Mouse (Mus musculus) MEL (cell line): ENCODE results near the gene Mri1. TPM values are rescaled to one million over a fixed set of nuclear protein-coding genes. Genes with fewer than 3 reads are reported as not detected.
A peak's percentile ranks its signal among the peaks of the same experiment; 100 is the strongest.

ENCODE experiments used
- DNase-seq: peaks from one replicate; pipeline ENCODE4 v3.0.0; 2011; ENCODE audit warnings: low read depth, low spot score
- H3K27ac ChIP-seq: 2 replicates; pipeline ENCODE4 v1.5.1; 2012; ENCODE audit warnings: low read depth, mild to moderate bottlenecking, control low read depth, low read length, moderate library complexity; ENCODE audit not compliant: control insufficient read depth
- H3K27me3 ChIP-seq, 2 experiments: fragments of 150-350 bp in 1 of 2; sonication (generic) in 1 of 2; 2 replicates each; pipeline ENCODE4 v1.6.1; 2012; ENCODE audit warnings: low read length in 2 of 2, mild to moderate bottlenecking in 2 of 2, improper control_type of control experiment in 1 of 2, moderate library complexity in 1 of 2; ENCODE audit not compliant: insufficient read depth in 2 of 2, control insufficient read depth in 1 of 2
- H3K36me3 ChIP-seq, 2 experiments: 2 replicates each; pipeline ENCODE4 v1.6.1; 2012 to 2014; ENCODE audit warnings: low read length in 2 of 2, improper control_type of control experiment in 1 of 2, inconsistent platforms in 1 of 2, mild to moderate bottlenecking in 1 of 2; ENCODE audit not compliant: insufficient read depth in 2 of 2, control insufficient read depth in 1 of 2
- H3K4me1 ChIP-seq, 2 experiments: fragments of 150-350 bp in 1 of 2; sonication (generic) in 1 of 2; 2 replicates each; pipeline ENCODE4 v1.6.1; 2012; ENCODE audit warnings: low read length in 2 of 2, improper control_type of control experiment in 1 of 2, mild to moderate bottlenecking in 1 of 2; ENCODE audit not compliant: insufficient read depth in 2 of 2, control insufficient read depth in 1 of 2
- H3K4me3 ChIP-seq, 2 experiments: fragments of 150-350 bp in 1 of 2; sonication (generic) in 1 of 2; 2 replicates each; pipeline ENCODE4 v1.5.1; 2012; ENCODE audit warnings: low read depth in 2 of 2, low read length in 2 of 2, mild to moderate bottlenecking in 2 of 2, moderate library complexity in 2 of 2, control low read depth in 1 of 2, improper control_type of control experiment in 1 of 2; ENCODE audit not compliant: control insufficient read depth in 1 of 2, insufficient read depth in 1 of 2
- H3K79me2 ChIP-seq: 2 replicates; pipeline ENCODE4 v1.6.1; 2012; ENCODE audit warnings: mild to moderate bottlenecking, low read length, moderate library complexity; ENCODE audit not compliant: control insufficient read depth, poor library complexity, insufficient read depth
- H3K9ac ChIP-seq: 2 replicates; pipeline ENCODE4 v1.6.1; 2012; ENCODE audit warnings: low read depth, mild to moderate bottlenecking, control low read depth, low read length, moderate library complexity; ENCODE audit not compliant: control insufficient read depth, poor library complexity, severe bottlenecking
- H3K9me3 ChIP-seq: fragments of 150-350 bp; sonication (generic); replicated peaks from 2 replicates; pipeline ENCODE4 v1.6.1; 2012; ENCODE audit warnings: mild to moderate bottlenecking, low read length, improper control_type of control experiment, moderate library complexity; ENCODE audit not compliant: insufficient read depth
- BHLHE40 ChIP-seq: IDR thresholded peaks from 2 replicates; pipeline ENCODE4 v1.6.1; 2012; ENCODE audit warnings: low read depth, mild to moderate bottlenecking, inconsistent platforms, low read length, improper control_type of control experiment, borderline replicate concordance
- CHD1 ChIP-seq: IDR thresholded peaks from 2 replicates; pipeline ENCODE4 v1.6.1; 2012; ENCODE audit warnings: low read depth, mild to moderate bottlenecking, inconsistent platforms, low read length, improper control_type of control experiment
- CHD2 ChIP-seq: IDR thresholded peaks from 2 replicates; pipeline ENCODE4 v1.6.1; 2011; ENCODE audit warnings: low read length, improper control_type of control experiment
- CTCF ChIP-seq, 3 experiments: IDR thresholded peaks in 2 of 3; conservative IDR thresholded peaks in 1 of 3; 2 replicates each; pipeline ENCODE4 v1.5.1; 2011 to 2012; ENCODE audit warnings: low read length in 3 of 3, low read depth in 2 of 3, mild to moderate bottlenecking in 2 of 3, improper control_type of control experiment in 1 of 3, inconsistent platforms in 1 of 3, mixed read lengths in 1 of 3, moderate library complexity in 1 of 3; ENCODE audit not compliant: control insufficient read depth in 1 of 3, insufficient read depth in 1 of 3, poor library complexity in 1 of 3, severe bottlenecking in 1 of 3
- ELF1 ChIP-seq: IDR thresholded peaks from 2 replicates; pipeline ENCODE4 v1.6.1; 2014; ENCODE audit warnings: low read depth, mild to moderate bottlenecking, inconsistent platforms, low read length, improper control_type of control experiment, moderate library complexity
- EP300 ChIP-seq, 2 experiments: IDR thresholded peaks; 2 replicates each; pipeline ENCODE4 v1.6.1; 2011; ENCODE audit warnings: improper control_type of control experiment in 2 of 2, low read length in 2 of 2, low read depth in 1 of 2, mild to moderate bottlenecking in 1 of 2
- ETS1 ChIP-seq: IDR thresholded peaks from 2 replicates; pipeline ENCODE4 v1.6.1; 2012; ENCODE audit warnings: low read depth, mild to moderate bottlenecking, inconsistent platforms, low read length, improper control_type of control experiment, moderate library complexity
- GABPA ChIP-seq: IDR thresholded peaks from 2 replicates; pipeline ENCODE4 v1.6.1; 2012; ENCODE audit warnings: low read depth, mild to moderate bottlenecking, inconsistent platforms, low read length, improper control_type of control experiment, moderate library complexity
- GATA1 ChIP-seq: IDR thresholded peaks from 2 replicates; pipeline ENCODE4 v1.6.1; 2011; ENCODE audit warnings: low read depth, low read length, improper control_type of control experiment
- HCFC1 ChIP-seq: IDR thresholded peaks from 2 replicates; pipeline ENCODE4 v1.6.1; 2012; ENCODE audit warnings: low read depth, mild to moderate bottlenecking, inconsistent platforms, low read length, improper control_type of control experiment, moderate library complexity
- JUND ChIP-seq: IDR thresholded peaks from 2 replicates; pipeline ENCODE4 v1.6.1; 2011; ENCODE audit warnings: low read depth, mild to moderate bottlenecking, improper control_type of control experiment, low read length
- KAT2A ChIP-seq: conservative IDR thresholded peaks from 2 replicates; pipeline ENCODE4 v1.6.1; 2012; ENCODE audit warnings: low read depth, low read length, improper control_type of control experiment, inconsistent platforms
- MAFK ChIP-seq: IDR thresholded peaks from 2 replicates; pipeline ENCODE4 v1.6.1; 2011; ENCODE audit warnings: low read depth, mild to moderate bottlenecking, low read length, improper control_type of control experiment, borderline replicate concordance
- MAX ChIP-seq: IDR thresholded peaks from 2 replicates; pipeline ENCODE4 v1.6.1; 2011; ENCODE audit warnings: low read length, improper control_type of control experiment
- MAZ ChIP-seq: IDR thresholded peaks from 2 replicates; pipeline ENCODE4 v1.6.1; 2012; ENCODE audit warnings: low read depth, mild to moderate bottlenecking, inconsistent platforms, low read length, improper control_type of control experiment
- MEF2A ChIP-seq: IDR thresholded peaks from 2 replicates; pipeline ENCODE4 v1.6.1; 2014; ENCODE audit warnings: low read depth, mild to moderate bottlenecking, inconsistent platforms, low read length, improper control_type of control experiment; ENCODE audit not compliant: poor library complexity, insufficient replicate concordance, severe bottlenecking; ENCODE audit errors: extremely low read depth
- MXI1 ChIP-seq: IDR thresholded peaks from 2 replicates; pipeline ENCODE4 v1.6.1; 2011; ENCODE audit warnings: mild to moderate bottlenecking, low read depth, low read length, improper control_type of control experiment
- MYB ChIP-seq: IDR thresholded peaks from 2 replicates; pipeline ENCODE4 v1.6.1; 2011; ENCODE audit warnings: mild to moderate bottlenecking, low read depth, low read length, improper control_type of control experiment
- MYC ChIP-seq: IDR thresholded peaks from 2 replicates; pipeline ENCODE4 v1.6.1; 2011; ENCODE audit warnings: low read depth, mild to moderate bottlenecking, low read length, improper control_type of control experiment, moderate library complexity
- NRF1 ChIP-seq: IDR thresholded peaks from 2 replicates; pipeline ENCODE4 v1.6.1; 2014; ENCODE audit warnings: low read depth, mild to moderate bottlenecking, inconsistent platforms, low read length, improper control_type of control experiment, moderate library complexity; ENCODE audit not compliant: poor library complexity, insufficient read depth, severe bottlenecking
- POLR2A ChIP-seq, 2 experiments: IDR thresholded peaks; 2 replicates each; pipeline ENCODE4 v1.6.1; 2011 to 2012; ENCODE audit warnings: low read length in 2 of 2, mild to moderate bottlenecking in 2 of 2, control low read depth in 1 of 2, improper control_type of control experiment in 1 of 2, low read depth in 1 of 2, moderate library complexity in 1 of 2; ENCODE audit not compliant: control insufficient read depth in 1 of 2, insufficient read depth in 1 of 2, poor library complexity in 1 of 2
- POLR2AphosphoS2 ChIP-seq: IDR thresholded peaks from 2 replicates; pipeline ENCODE4 v1.6.1; 2011; ENCODE audit warnings: low read length, improper control_type of control experiment
- POLR2AphosphoS5 ChIP-seq: IDR thresholded peaks from 2 replicates; pipeline ENCODE4 v1.6.1; 2012; ENCODE audit warnings: low read depth, borderline replicate concordance, mild to moderate bottlenecking, inconsistent platforms, low read length, moderate library complexity, mixed read lengths
- RAD21 ChIP-seq: IDR thresholded peaks from 2 replicates; pipeline ENCODE4 v1.6.1; 2011; ENCODE audit warnings: mild to moderate bottlenecking, low read depth, low read length, improper control_type of control experiment
- RCOR1 ChIP-seq: IDR thresholded peaks from 2 replicates; pipeline ENCODE4 v1.6.1; 2012; ENCODE audit warnings: low read depth, mild to moderate bottlenecking, inconsistent platforms, low read length, improper control_type of control experiment
- SIN3A ChIP-seq: IDR thresholded peaks from 2 replicates; pipeline ENCODE4 v1.6.1; 2012; ENCODE audit warnings: low read length, improper control_type of control experiment, inconsistent platforms
- SMC3 ChIP-seq: IDR thresholded peaks from 2 replicates; pipeline ENCODE4 v1.6.1; 2011; ENCODE audit warnings: low read depth, low read length, improper control_type of control experiment
- TAL1 ChIP-seq: IDR thresholded peaks from 2 replicates; pipeline ENCODE4 v1.6.1; 2012; ENCODE audit warnings: mild to moderate bottlenecking, inconsistent platforms, low read length, moderate library complexity, mixed read lengths
- TBP ChIP-seq: IDR thresholded peaks from 2 replicates; pipeline ENCODE4 v1.8.0; 2011; ENCODE audit warnings: low read depth, low read length, improper control_type of control experiment
- TCF12 ChIP-seq: IDR thresholded peaks from 2 replicates; pipeline ENCODE4 v1.6.1; 2014; ENCODE audit warnings: low read depth, mild to moderate bottlenecking, inconsistent platforms, low read length, improper control_type of control experiment, moderate library complexity
- UBTF ChIP-seq: IDR thresholded peaks from 2 replicates; pipeline ENCODE4 v1.6.1; 2012; ENCODE audit warnings: low read depth, mild to moderate bottlenecking, inconsistent platforms, low read length, improper control_type of control experiment, moderate library complexity, borderline replicate concordance; ENCODE audit not compliant: insufficient read depth
- USF1 ChIP-seq: IDR thresholded peaks from 2 replicates; pipeline ENCODE4 v1.6.1; 2014; ENCODE audit warnings: low read depth, mild to moderate bottlenecking, inconsistent platforms, low read length, improper control_type of control experiment, moderate library complexity
- USF2 ChIP-seq, 2 experiments: IDR thresholded peaks; 2 replicates each; pipeline ENCODE4 v1.6.1; 2011 to 2012; ENCODE audit warnings: improper control_type of control experiment in 2 of 2, low read length in 2 of 2, borderline replicate concordance in 1 of 2, inconsistent platforms in 1 of 2, low read depth in 1 of 2, mild to moderate bottlenecking in 1 of 2; ENCODE audit not compliant: insufficient read depth in 1 of 2
- ZC3H11A ChIP-seq: IDR thresholded peaks from 2 replicates; pipeline ENCODE4 v1.6.1; 2012; ENCODE audit warnings: low read depth, mild to moderate bottlenecking, inconsistent platforms, low read length, improper control_type of control experiment
- ZKSCAN1 ChIP-seq: IDR thresholded peaks from 2 replicates; pipeline ENCODE4 v1.6.1; 2012; ENCODE audit warnings: low read depth, mild to moderate bottlenecking, inconsistent platforms, low read length, improper control_type of control experiment, moderate library complexity
- ZMIZ1 ChIP-seq: IDR thresholded peaks from 2 replicates; pipeline ENCODE4 v1.6.1; 2012; ENCODE audit warnings: low read depth, mild to moderate bottlenecking, inconsistent platforms, low read length, improper control_type of control experiment, moderate library complexity
- ZNF384 ChIP-seq: IDR thresholded peaks from 2 replicates; pipeline ENCODE4 v1.6.1; 2012; ENCODE audit warnings: low read depth, mild to moderate bottlenecking, inconsistent platforms, low read length, improper control_type of control experiment
- polyA plus RNA-seq, 2 experiments: library from polyadenylated mRNA; stranded (reverse) in 1 of 2; unstranded in 1 of 2; fragments of >175 nt in 1 of 2; fragments of >200 nt in 1 of 2; gene quantifications; 2 replicates each; pipeline versions ENCODE4 v1.2.1 to v1.2.4; 2012; ENCODE audit warnings: low replicate concordance in 2 of 2, low read depth in 1 of 2; ENCODE audit not compliant: insufficient read length in 2 of 2, insufficient read depth in 1 of 2, missing spikeins in 1 of 2
- total RNA-seq: library from RNA; depleted of rRNA; stranded (reverse); fragments of 300-350 nt; gene quantifications from 2 replicates; pipeline ENCODE4 v1.2.3, GENCODE M21; 2012

Mri1 gene
- total and polyA plus RNA-seq, 3 experiments = 27.8 to 43.2 TPM; not detected in 1

DNA sequence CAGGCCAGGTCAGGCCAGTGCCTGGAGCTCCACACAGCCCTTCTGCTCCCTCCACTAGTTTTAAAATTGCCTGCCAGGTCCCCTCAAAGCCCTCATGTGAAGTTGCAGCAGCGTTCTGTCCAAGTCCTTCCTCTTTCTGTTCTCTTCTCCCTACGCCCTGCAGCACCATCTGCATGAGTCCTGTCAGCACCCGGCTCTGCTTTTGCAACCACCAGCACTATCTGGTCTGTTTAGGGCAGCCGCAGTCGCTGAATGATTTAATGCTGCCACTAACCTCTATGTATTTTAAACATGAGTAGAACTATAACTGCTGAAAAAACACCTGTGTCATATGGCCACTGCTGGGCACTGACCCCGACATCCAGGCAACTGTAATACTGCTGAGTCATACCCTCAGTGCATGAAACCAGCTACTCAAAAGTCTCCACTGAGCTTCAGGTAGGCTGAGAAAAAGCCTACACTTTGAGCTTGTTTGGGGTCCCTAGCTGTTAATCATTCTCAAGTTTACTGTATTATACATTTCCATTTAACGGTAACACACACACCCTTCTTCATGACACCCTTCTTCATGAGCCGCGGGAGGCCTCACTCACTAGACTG lies 34.5 kb downstream of the Mri1 start:
- peak overlapping the region; percentile 70 for H3K9ac ChIP-seq
- peaks cover 0 to 9% of the 10 kb centered on the region in 2 experiments; a peak in 2 of 4 replicates for H3K36me3 ChIP-seq
- peak overlapping the region; percentile 87 for H3K27ac ChIP-seq
- TF ChIP-seq JUND (no peak), MAFK (peak; percentile 68), HCFC1 (no peak), NRF1 (no peak), UBTF (no peak), USF2 (IDR thresholded peaks at IDR 0.05; ENCODE audit: borderline replicate concordance in 1 of 2, insufficient read depth in 1 of 2, low read depth in 1 of 2, low read length in 2 of 2) (no peak), GABPA (peak; percentile 73), TBP (peak; percentile 74), CTCF (IDR thresholded peaks at IDR 0.05 in 2 of 3, conservative IDR thresholded peaks at IDR 0.05 in 1 of 3; ENCODE audit: control insufficient read depth in 1 of 3, insufficient read depth in 1 of 3, low read depth in 2 of 3, low read length in 3 of 3, poor library complexity in 1 of 3, severe bottlenecking in 1 of 3) (no peak), SIN3A (0 out of 2 replicates have a peak, but pooled peaks have one; percentile 33), ETS1 (peak; percentile 46; the same call in 1 of the 2 replicates), POLR2AphosphoS2 (no peak), CHD2 (no peak), MEF2A (no peak), POLR2AphosphoS5 (no peak), ZMIZ1 (no peak), ZKSCAN1 (no peak), EP300 (IDR thresholded peaks at IDR 0.05; ENCODE audit: low read depth in 1 of 2, low read length in 2 of 2) (no peak), ELF1 (no peak), MAX (no peak; the same call in 1 of the 2 replicates), GATA1 (no peak), TCF12 (peak; percentile 33; the same call in 1 of the 2 replicates), CHD1 (no peak), ZC3H11A (no peak), RAD21 (no peak), BHLHE40 (no peak), ZNF384 (no peak), SMC3 (no peak), MXI1 (no peak; the same call in 1 of the 2 replicates), MYC (no peak), USF1 (no peak), MAZ (no peak), TAL1 (no peak), RCOR1 (no peak), MYB (no peak), POLR2A (IDR thresholded peaks at IDR 0.05; ENCODE audit: control insufficient read depth in 1 of 2, insufficient read depth in 1 of 2, low read depth in 1 of 2, low read length in 2 of 2, poor library complexity in 1 of 2) (peak in 1 of 2 experiments; percentile 37; a peak in 1 of 4 replicates), KAT2A (no peak)

More for the DNA sequence above, 34.5 kb downstream of the Mri1 start:
- Histone ChIP-seq H3K4me3 (peak overlapping the region; percentile 6 to 30; a peak in 3 of 4 replicates), H3K79me2 (no peaks in the 10 kb centered on the region), H3K27me3 (no peaks in the 10 kb centered on the region), H3K4me1 (peaks cover 5 to 32% of the 10 kb centered on the region in 2 experiments), H3K9me3 (no peaks in the 10 kb centered on the region)
- peak; percentile 90 for DNase-seq
